In the genomic region with DNA sequence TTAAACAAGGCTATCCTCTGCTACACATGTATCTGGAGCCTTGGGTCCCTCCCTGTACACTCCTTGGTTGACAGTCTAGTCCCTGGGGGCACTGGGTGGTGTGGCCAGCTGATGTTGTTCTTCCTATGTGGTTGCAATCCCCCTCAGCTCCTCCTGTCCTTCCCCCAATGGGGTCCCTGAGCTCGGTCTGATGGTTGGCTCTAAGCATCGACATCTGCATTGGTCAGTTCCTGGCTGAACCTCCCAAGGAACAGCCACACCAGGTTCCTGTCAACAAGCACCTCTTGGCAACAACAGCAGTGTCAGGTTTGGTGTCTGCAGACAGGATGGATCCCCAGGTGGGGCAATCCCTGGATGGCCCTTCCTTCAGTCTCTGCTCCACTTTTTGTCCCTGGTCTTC, we compare ENCODE assay signal across 15 mouse cellular contexts.
"Had no signal": no experiment of that assay in that cellular context is flagged by ENCODE, and none has a peak within 500 bp of the region (broad histone marks: within the 10 kb centered on the region; RNA-seq: fewer than 3 reads in every experiment).

No protein-coding gene starts in this region.

- DNase-seq: retina, postnatal 1 day; right cerebral cortex, adult 18-20 months; right cerebral cortex, postnatal 14 days; right cerebral cortex, postnatal 25 days; right cerebral cortex, postnatal 4 days; spleen, adult 18-20 months; thymus, adult 18-20 months; thymus, adult 2 months; thymus, postnatal 14 days; thymus, postnatal 25 days; thymus, postnatal 36 days; thymus, postnatal 4 days had no signal

- H3K9me3 ChIP-seq: neural tube, embryonic 15.5 days; stomach, embryonic 15.5 days had no signal

- H3K4me1 ChIP-seq: neural tube, embryonic 15.5 days; stomach, embryonic 15.5 days had no signal

- H3K27ac ChIP-seq: neural tube, embryonic 15.5 days; stomach, embryonic 15.5 days; stomach, postnatal 0 days had no signal

- H3K4me2 ChIP-seq: neural tube, embryonic 15.5 days; stomach, embryonic 15.5 days had no signal

- H3K27me3 ChIP-seq: neural tube, embryonic 15.5 days; stomach, embryonic 15.5 days had no signal

- H3K4me3 ChIP-seq: neural tube, embryonic 15.5 days; stomach, embryonic 15.5 days had no signal

- H3K36me3 ChIP-seq: neural tube, embryonic 15.5 days; stomach, embryonic 15.5 days had no signal

- H3K9ac ChIP-seq: neural tube, embryonic 15.5 days; stomach, embryonic 15.5 days had no signal
